Mouse (Mus musculus): ENCODE results near the gene Myd88. TPM values are rescaled to one million over a fixed set of nuclear protein-coding genes. Genes with fewer than 3 reads are reported as not detected.

The Myd88 gene
- polyA plus RNA-seq, 1 experiment from 2014 or later: 30.6 TPM

- WGBS: under 1% methylated on average over 54 of the region's 59 CpGs
- peak overlapping the region; percentile 99 for H3K4me2 ChIP-seq
- H3K36me3 ChIP-seq (ENCODE audit: control insufficient read depth, insufficient read depth, low read length): no peaks in the 10 kb centered on the region
- peak overlapping the region; percentile 96 for H3K4me3 ChIP-seq (ENCODE audit: low read depth, low read length)
- H3K9ac ChIP-seq (ENCODE audit: low read depth, low read length): peak overlapping the region; percentile 93
- H3K27me3 ChIP-seq (replicated peaks; ENCODE audit: control insufficient read depth, insufficient read depth, low read length): no peaks in the 10 kb centered on the region
- peak overlapping the region; percentile 92 for H3K27ac ChIP-seq (ENCODE audit: low read depth, low read length)
- H3K4me1 ChIP-seq (replicated peaks; ENCODE audit: control insufficient read depth, insufficient read depth, low read length): peaks cover 7% of the 10 kb centered on the region
- DNase-seq (ENCODE audit: low spot score): peak; percentile 62
- peak; percentile 26 for ATAC-seq (replicated peaks; ENCODE audit: low FRiP score)
- no peaks in the 10 kb centered on the region for H3K9me3 ChIP-seq (ENCODE audit: control insufficient read depth, low read length)
These were observed 19.6 kb downstream of the Myd88 start for GRCm38 (mm10) chr9:119321392-119322229.

GRCm38 (mm10) chr9:119320946-119321345 is 20.3 kb downstream of the Myd88 start:
- no peaks in the 10 kb centered on the region for H3K9me3 ChIP-seq (ENCODE audit: control insufficient read depth, low read length)
- peak overlapping the region; percentile 99 for H3K4me2 ChIP-seq
- peak overlapping the region; percentile 96 for H3K4me3 ChIP-seq (ENCODE audit: low read depth, low read length)
- 0 out of 2 replicates have a peak overlapping the region, but pooled peaks have one; percentile 92 for H3K27ac ChIP-seq (ENCODE audit: low read depth, low read length)
- no peak for DNase-seq (ENCODE audit: low spot score)
- peak overlapping the region; percentile 93 for H3K9ac ChIP-seq (ENCODE audit: low read depth, low read length)
- no peaks in the 10 kb centered on the region for H3K27me3 ChIP-seq (replicated peaks; ENCODE audit: control insufficient read depth, insufficient read depth, low read length)
- H3K4me1 ChIP-seq (replicated peaks; ENCODE audit: control insufficient read depth, insufficient read depth, low read length): peaks cover 7% of the 10 kb centered on the region
- no peak for ATAC-seq (replicated peaks; ENCODE audit: low FRiP score)
- WGBS: 12% methylated on average over 7 of the region's 7 CpGs
- H3K36me3 ChIP-seq (ENCODE audit: control insufficient read depth, insufficient read depth, low read length): no peaks in the 10 kb centered on the region

- H3K27me3 ChIP-seq (replicated peaks; ENCODE audit: control insufficient read depth, insufficient read depth, low read length): no peaks in the 10 kb centered on the region
- no peak overlapping the region for H3K27ac ChIP-seq (ENCODE audit: low read depth, low read length)
- no peaks in the 10 kb centered on the region for H3K36me3 ChIP-seq (ENCODE audit: control insufficient read depth, insufficient read depth, low read length)
- H3K4me3 ChIP-seq (ENCODE audit: low read depth, low read length): peak overlapping the region; percentile 96
- H3K4me2 ChIP-seq: peak overlapping the region; percentile 99
- no peak for DNase-seq (ENCODE audit: low spot score)
- H3K4me1 ChIP-seq (replicated peaks; ENCODE audit: control insufficient read depth, insufficient read depth, low read length): peaks cover 9% of the 10 kb centered on the region
- ATAC-seq (replicated peaks; ENCODE audit: low FRiP score): no peak
- H3K9me3 ChIP-seq (ENCODE audit: control insufficient read depth, low read length): no peaks in the 10 kb centered on the region
- 84% methylated on average over 7 of the region's 7 CpGs for WGBS
- H3K9ac ChIP-seq (ENCODE audit: low read depth, low read length): peak overlapping the region; percentile 93; the same call in 1 of the 2 replicates
These were observed 20.8 kb downstream of the Myd88 start for GRCm38 (mm10) chr9:119320446-119320845.

GRCm38 (mm10) chr9:119318891-119319290 is 22.3 kb downstream of the Myd88 start:
- ATAC-seq (replicated peaks; ENCODE audit: low FRiP score) (no peak), DNase-seq (ENCODE audit: low spot score) (no peak)
- H3K9ac ChIP-seq (ENCODE audit: low read depth, low read length): no peak overlapping the region
- H3K27me3 ChIP-seq (replicated peaks; ENCODE audit: control insufficient read depth, insufficient read depth, low read length): no peaks in the 10 kb centered on the region
- WGBS: 83% methylated on average over 1 of the region's 1 CpGs
- H3K4me2 ChIP-seq: no peak overlapping the region
- H3K4me1 ChIP-seq (replicated peaks; ENCODE audit: control insufficient read depth, insufficient read depth, low read length): peaks cover 10% of the 10 kb centered on the region
- H3K4me3 ChIP-seq (ENCODE audit: low read depth, low read length): no peak overlapping the region
- no peak overlapping the region for H3K27ac ChIP-seq (ENCODE audit: low read depth, low read length)
- no peaks in the 10 kb centered on the region for H3K9me3 ChIP-seq (ENCODE audit: control insufficient read depth, low read length)
- no peaks in the 10 kb centered on the region for H3K36me3 ChIP-seq (ENCODE audit: control insufficient read depth, insufficient read depth, low read length)

- H3K36me3 ChIP-seq (ENCODE audit: control insufficient read depth, insufficient read depth, low read length): no peaks in the 10 kb centered on the region; the same call in 1 of the 2 replicates
- no peak for DNase-seq (ENCODE audit: low spot score)
- H3K27me3 ChIP-seq (replicated peaks; ENCODE audit: control insufficient read depth, insufficient read depth, low read length): no peaks in the 10 kb centered on the region
- H3K9me3 ChIP-seq (ENCODE audit: control insufficient read depth, low read length): no peaks in the 10 kb centered on the region
- ATAC-seq (replicated peaks; ENCODE audit: low FRiP score): no peak
- H3K4me2 ChIP-seq: no peak overlapping the region
- H3K4me1 ChIP-seq (replicated peaks; ENCODE audit: control insufficient read depth, insufficient read depth, low read length): 0 out of 2 replicates have a peak, but pooled peaks cover 2% of the 10 kb centered on the region
- 91% methylated on average over 10 of the region's 10 CpGs for WGBS
- H3K9ac ChIP-seq (ENCODE audit: low read depth, low read length): no peak overlapping the region
- no peak overlapping the region for H3K4me3 ChIP-seq (ENCODE audit: low read depth, low read length)
- H3K27ac ChIP-seq (ENCODE audit: low read depth, low read length): no peak overlapping the region
These were observed 28.1 kb downstream of the Myd88 start for GRCm38 (mm10) chr9:119313096-119313495.

GRCm38 (mm10) chr9:119309067-119309466 is 32.1 kb downstream of the Myd88 start:
- H3K36me3 ChIP-seq (ENCODE audit: control insufficient read depth, insufficient read depth, low read length): no peaks in the 10 kb centered on the region; the same call in 1 of the 2 replicates
- DNase-seq (ENCODE audit: low spot score) (no peak), ATAC-seq (replicated peaks; ENCODE audit: low FRiP score) (no peak)
- WGBS: 87% methylated on average over 1 of the region's 1 CpGs
- no peaks in the 10 kb centered on the region for H3K4me1 ChIP-seq (replicated peaks; ENCODE audit: control insufficient read depth, insufficient read depth, low read length)
- no peaks in the 10 kb centered on the region for H3K9me3 ChIP-seq (ENCODE audit: control insufficient read depth, low read length)
- no peaks in the 10 kb centered on the region for H3K27me3 ChIP-seq (replicated peaks; ENCODE audit: control insufficient read depth, insufficient read depth, low read length)
- H3K4me2 ChIP-seq: no peak overlapping the region
- H3K27ac ChIP-seq (ENCODE audit: low read depth, low read length): no peak overlapping the region
- H3K9ac ChIP-seq (ENCODE audit: low read depth, low read length): no peak overlapping the region
- H3K4me3 ChIP-seq (ENCODE audit: low read depth, low read length): no peak overlapping the region

- no peaks in the 10 kb centered on the region for H3K9me3 ChIP-seq (ENCODE audit: control insufficient read depth, low read length)
- no peak overlapping the region for H3K9ac ChIP-seq (ENCODE audit: low read depth, low read length)
- peaks cover 7% of the 10 kb centered on the region; the same call in 1 of the 2 replicates for H3K36me3 ChIP-seq (ENCODE audit: control insufficient read depth, insufficient read depth, low read length)
- H3K4me2 ChIP-seq: no peak overlapping the region
- no peak overlapping the region for H3K27ac ChIP-seq (ENCODE audit: low read depth, low read length)
- H3K27me3 ChIP-seq (replicated peaks; ENCODE audit: control insufficient read depth, insufficient read depth, low read length): no peaks in the 10 kb centered on the region
- WGBS: 89% methylated on average over 7 of the region's 7 CpGs
- ATAC-seq (replicated peaks; ENCODE audit: low FRiP score): no peak
- no peaks in the 10 kb centered on the region for H3K4me1 ChIP-seq (replicated peaks; ENCODE audit: control insufficient read depth, insufficient read depth, low read length)
- DNase-seq (ENCODE audit: low spot score): no peak
- H3K4me3 ChIP-seq (ENCODE audit: low read depth, low read length): no peak overlapping the region
These were observed 35.3 kb downstream of the Myd88 start for GRCm38 (mm10) chr9:119305863-119306262.

GRCm38 (mm10) chr9:119298563-119298962 is 42.6 kb downstream of the Myd88 start:
- Histone ChIP-seq H3K9me3 (ENCODE audit: control insufficient read depth, low read length) (no peaks in the 10 kb centered on the region), H3K4me1 (replicated peaks; ENCODE audit: control insufficient read depth, insufficient read depth, low read length) (no peaks in the 10 kb centered on the region), H3K9ac (ENCODE audit: low read depth, low read length) (no peak overlapping the region), H3K4me2 (no peak overlapping the region), H3K4me3 (ENCODE audit: low read depth, low read length) (no peak overlapping the region), H3K36me3 (ENCODE audit: control insufficient read depth, insufficient read depth, low read length) (peaks cover 7% of the 10 kb centered on the region; the same call in 1 of the 2 replicates), H3K27ac (ENCODE audit: low read depth, low read length) (no peak overlapping the region), H3K27me3 (replicated peaks; ENCODE audit: control insufficient read depth, insufficient read depth, low read length) (no peaks in the 10 kb centered on the region)
- 87% methylated on average over 3 of the region's 3 CpGs for WGBS
- no peak for ATAC-seq (replicated peaks; ENCODE audit: low FRiP score)
- DNase-seq (ENCODE audit: low spot score): no peak

GRCm38 (mm10) chr9:119297696-119298095 is 43.5 kb downstream of the Myd88 start:
- DNase-seq (ENCODE audit: low spot score) (no peak), ATAC-seq (replicated peaks; ENCODE audit: low FRiP score) (no peak)
- Histone ChIP-seq H3K27ac (ENCODE audit: low read depth, low read length) (no peak overlapping the region), H3K9ac (ENCODE audit: low read depth, low read length) (no peak overlapping the region), H3K4me3 (ENCODE audit: low read depth, low read length) (no peak overlapping the region), H3K27me3 (replicated peaks; ENCODE audit: control insufficient read depth, insufficient read depth, low read length) (no peaks in the 10 kb centered on the region), H3K4me1 (replicated peaks; ENCODE audit: control insufficient read depth, insufficient read depth, low read length) (no peaks in the 10 kb centered on the region), H3K36me3 (ENCODE audit: control insufficient read depth, insufficient read depth, low read length) (peaks cover 7% of the 10 kb centered on the region; the same call in 1 of the 2 replicates), H3K4me2 (no peak overlapping the region), H3K9me3 (ENCODE audit: control insufficient read depth, low read length) (no peaks in the 10 kb centered on the region)
- 88% methylated on average over 6 of the region's 6 CpGs for WGBS
